Mouse (Mus musculus) layer of hippocampus, adult 9-10 months (tissue): Measurements from ENCODE around the gene Polg.

Experiments used
- DNase-seq: peaks from one replicate; pipeline ENCODE4 v3.0.0; 2022; ENCODE audit warnings: low spot score

Gene Polg

GRCm38 (mm10) chr7:79502152-79503102, 36.3 kb upstream of the Polg start:
- no peak for DNase-seq

GRCm38 (mm10) chr7:79501581-79502031, 35.4 kb upstream of the Polg start:
- DNase-seq, result no peak

DNA sequence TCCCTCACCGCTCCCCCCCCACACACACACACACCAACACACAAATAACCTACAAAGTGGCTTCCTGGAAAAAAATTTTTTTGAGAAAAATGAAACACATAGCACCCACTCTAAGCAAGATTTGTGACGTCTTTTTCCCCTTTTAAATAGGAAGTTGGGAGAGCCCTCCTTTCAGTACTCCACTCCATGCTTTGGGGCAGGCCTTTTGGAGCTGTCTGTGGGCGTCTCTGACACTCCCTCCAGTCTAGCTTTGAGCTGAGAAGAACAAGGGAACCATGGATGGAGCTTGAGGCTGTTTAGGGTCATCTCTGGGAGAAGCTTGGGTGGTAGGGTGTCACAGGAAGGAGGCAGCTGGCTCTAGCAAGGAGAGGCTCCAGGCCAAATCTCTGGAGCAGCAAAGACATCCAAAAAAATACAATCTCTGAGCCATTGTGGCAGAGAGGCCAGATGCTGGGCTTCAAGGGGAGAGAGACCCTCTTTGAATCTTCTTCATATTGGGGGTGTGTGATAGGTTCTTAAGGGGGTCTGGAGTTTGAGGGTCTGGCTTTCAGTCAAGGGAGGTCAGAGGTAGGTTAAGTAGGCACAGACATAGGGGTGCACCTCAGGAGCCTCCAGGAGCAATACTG, 34.6 kb upstream of the Polg start:
- no peak for DNase-seq

- no peak for DNase-seq
Measured at GRCm38 (mm10) chr7:79499596-79500570, 33.7 kb upstream of the Polg start.

DNA sequence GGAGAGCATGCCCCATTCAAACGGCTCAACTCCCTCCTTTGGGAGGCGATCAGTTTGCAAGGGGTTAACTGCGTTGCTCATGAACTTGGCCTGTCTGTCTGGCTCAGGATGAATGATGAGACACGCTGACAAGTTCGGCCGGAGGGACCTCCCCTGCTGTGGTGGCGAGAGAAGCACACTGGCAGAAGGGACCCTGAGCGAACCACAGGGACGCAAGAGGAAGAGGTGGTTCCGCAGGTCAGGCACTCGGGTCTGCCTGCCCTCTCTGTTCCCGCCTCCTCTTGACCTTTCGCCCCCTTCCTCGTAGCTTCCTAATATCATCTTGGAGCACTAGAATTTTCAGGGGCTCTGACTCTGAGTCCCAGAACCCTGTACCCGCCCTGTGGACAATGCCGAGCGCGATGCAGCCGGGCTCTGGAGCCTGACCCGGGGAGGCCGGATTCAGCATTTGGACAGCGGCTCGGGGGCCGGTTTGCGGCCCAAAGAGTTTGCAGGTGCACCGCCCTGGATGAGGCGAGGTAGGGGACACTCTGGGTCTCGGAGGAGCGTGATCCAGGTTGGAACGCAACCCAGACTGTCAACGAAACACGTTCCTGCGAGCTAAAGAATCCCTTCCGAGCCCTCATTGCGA, 32.9 kb upstream of the Polg start:
- DNase-seq, result no peak

GRCm38 (mm10) chr7:79498356-79498755, 32.2 kb upstream of the Polg start:
- DNase-seq, result no peak

DNA sequence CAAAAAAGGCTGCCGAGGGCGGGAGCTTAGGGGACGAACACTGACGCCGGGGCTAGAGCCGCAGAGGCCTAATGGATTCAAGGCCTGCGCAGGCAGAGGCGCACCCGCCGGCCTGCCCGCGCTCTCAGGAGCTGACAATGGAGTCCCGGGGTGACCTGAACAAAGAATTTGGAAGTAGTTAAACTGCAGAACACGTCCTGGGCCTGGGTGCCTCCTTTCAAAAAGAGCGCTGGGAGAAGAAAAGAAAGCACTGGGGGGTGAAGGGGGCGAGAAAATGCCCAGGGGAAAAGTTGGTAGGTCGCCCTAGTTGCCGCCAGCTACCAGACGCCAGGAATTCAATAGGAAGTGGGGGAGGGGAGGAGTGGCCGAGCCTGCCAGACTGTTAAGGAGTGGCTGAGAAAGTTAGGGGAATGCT, 31.5 kb upstream of the Polg start:
- no peak for DNase-seq

- DNase-seq, result no peak
Measured at GRCm38 (mm10) chr7:79496816-79497328, 30.7 kb upstream of the Polg start.

DNA sequence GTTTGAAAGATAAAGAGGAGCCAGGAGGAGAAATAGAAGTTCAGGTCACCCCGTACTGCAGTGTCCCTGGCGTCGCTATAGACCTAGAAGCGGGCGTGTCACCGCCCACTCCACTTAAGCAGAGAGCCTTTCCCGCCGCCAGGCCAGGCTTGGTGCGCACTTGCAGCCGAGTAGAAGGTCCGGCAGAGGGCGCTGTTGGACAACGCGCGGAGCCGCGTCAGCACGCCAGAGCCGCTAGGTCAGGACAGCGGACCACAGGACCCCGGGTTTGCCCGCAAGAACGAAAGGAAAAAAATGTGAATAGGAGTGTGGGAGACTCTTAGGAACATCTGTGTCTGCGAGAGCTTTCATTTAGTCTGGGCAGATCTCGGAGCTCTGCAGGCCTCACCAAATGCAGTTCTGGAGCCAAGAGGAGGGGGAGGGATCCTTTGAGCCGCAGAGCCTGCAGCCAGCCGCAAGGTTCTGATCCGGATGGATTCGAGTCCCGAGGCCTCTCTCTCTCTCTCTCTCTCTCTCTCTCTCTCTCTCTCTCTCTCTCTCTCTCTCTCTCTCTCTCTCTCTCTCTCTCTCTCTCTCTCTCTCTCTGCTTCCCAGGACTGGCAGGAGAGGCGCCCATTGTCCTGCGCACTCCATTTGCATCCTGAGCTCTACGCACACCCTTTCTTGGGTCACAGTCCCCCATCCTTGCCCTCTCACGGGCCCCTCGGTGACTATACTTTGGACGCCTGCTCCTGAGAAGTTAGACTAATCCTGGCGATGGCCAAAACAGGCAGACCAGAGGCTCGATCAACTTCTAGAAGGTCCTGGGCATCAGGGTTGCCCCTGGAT, 30.0 kb upstream of the Polg start:
- DNase-seq, result no peak

- no peak for DNase-seq
Measured at GRCm38 (mm10) chr7:79493915-79494314, 27.8 kb upstream of the Polg start.

- DNase-seq, result no peak
Measured at GRCm38 (mm10) chr7:79486528-79486927, 20.4 kb upstream of the Polg start.

DNA sequence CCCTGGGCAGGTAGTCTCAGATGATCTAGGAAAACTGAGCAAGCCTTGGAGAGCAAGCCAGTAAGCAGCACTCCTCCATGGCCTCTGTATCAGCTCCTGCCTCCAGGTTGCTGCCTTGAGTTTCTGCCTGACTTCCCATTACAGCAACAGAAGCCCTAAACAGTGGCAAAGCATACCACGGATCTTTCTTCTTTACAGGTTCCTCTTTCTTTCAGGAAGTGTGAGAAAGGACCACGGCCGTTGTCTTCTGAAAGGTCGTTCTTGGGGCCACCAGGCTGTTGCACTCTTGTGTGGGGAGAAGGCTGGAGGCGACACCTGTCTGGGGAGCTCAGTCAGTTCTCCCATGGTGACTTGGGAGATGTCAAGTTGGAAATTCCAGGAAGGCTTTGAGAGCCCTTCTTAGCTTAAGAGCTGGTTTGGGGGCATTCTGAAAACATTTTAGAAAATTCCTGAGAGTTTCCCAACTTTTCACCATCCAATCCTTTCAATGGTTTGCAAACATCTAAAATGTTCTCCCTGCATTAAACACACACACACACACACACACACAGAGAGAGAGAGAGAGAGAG, 8.8 kb upstream of the Polg start:
- no peak for DNase-seq

DNA sequence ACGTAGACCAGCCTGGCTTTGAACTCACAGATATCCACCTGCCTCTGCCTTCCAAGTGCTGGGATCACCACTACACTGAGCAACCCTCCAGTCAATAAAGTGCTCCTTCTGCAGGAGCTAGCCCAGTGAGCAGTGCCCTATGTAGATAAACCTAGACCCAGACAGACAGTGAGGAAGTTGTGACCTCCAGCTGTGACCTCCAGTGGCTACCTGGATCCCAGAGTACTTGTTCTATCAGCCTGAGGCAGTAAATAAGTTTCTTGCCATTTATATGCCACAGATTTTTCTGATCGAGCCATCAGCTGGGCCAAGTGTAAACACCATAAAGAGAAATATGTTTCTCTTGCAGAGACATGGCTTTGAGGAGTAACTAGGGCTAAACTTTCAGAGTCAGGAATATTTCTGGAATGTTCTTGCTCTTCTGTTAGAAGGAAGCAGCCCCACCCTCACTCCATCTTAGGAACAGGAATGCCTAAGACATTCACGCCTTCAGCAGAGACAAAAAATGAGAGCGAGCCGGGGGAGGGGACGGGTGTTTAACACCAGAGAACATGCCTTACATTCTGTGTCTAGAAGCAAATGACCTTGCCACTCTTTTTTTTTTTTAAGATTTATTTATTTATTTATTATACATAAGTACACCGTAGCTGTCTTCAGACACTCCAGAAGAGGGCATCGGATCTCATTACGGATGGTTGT, 7.5 kb upstream of the Polg start:
- DNase-seq, result no peak

GRCm38 (mm10) chr7:79472792-79473191, 6.6 kb upstream of the Polg start:
- DNase-seq, result no peak

GRCm38 (mm10) chr7:79471436-79471835, 5.3 kb upstream of the Polg start:
- DNase-seq, result no peak

DNA sequence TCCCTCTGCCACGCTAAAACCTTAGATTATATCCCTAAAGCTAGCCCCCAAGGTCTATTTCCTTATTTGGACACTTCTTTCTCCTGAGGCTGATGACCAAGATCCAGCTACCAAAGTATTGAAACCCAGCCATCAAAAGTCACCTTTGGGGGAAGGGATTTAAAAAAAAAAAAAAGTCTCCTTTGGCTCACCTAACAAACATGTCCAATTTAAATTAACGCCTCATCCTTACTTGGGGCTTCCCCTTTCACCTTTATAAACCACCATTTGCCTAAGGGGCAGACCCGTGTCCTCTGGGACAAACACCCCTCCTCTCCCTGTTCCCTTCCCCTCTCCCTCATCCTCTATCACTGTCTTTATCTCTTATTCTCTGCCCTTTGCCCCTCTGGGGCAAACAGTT, 4.6 kb upstream of the Polg start:
- no peak for DNase-seq

DNA sequence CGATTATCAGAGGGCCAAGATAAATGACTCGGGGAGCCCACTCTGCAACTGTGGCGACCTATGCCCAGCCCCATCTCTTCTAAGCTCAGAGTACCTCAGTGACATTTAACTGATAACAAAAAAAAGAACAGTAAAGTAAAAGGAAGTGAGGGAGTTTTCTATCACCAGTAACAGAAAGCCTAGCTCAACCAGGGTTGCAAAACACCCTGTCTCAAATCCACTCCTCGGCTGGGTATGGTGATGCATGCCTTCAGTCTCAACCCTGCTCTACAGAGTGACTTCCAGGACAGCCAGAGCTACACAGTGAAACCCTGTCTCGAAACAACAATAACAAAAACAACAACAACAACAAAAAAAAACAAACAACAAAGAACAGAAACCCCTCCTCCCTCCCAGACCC, 3.6 kb upstream of the Polg start:
- DNase-seq, result no peak

DNA sequence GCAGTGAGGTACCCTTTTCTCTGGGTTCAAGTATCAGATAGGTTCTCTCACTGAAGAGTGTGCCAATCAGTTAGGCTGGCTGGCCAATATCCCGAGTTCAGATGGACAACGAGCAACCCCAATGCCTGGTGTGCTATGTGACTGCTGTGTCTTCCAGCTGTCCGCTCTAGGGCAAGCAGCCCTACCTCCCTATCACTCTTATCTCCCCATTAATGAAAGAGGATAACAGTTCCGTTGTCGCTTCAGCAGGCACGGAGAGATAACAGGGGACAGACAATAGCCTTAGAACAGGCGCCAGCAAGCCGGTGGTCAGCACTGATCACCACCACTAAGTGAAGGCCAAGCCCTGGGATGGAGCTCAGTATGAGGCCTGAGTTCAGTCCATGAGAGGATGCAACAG, 2.8 kb upstream of the Polg start:
- no peak for DNase-seq

DNA sequence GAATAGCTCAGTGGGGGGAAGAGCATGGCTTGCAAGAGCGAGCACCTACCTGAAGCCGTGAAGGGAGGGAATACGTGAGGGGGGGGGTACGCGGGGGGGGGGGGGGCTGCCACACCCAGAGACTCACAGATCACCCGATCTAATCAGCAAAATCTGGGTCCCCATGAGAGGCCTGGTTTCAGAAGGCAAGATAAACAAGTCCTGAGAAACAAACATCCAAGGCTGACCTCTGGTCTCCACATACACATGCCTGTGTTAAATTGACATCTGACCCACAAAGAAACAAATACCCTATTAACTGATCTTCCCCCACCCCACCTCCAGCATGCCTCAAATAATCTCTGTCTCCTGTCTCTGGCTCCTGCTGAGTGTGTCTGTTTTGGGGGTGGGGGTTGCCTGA, 1.8 kb upstream of the Polg start:
- no peak for DNase-seq
